Mouse (Mus musculus) embryonic stem cell, embryonic (primary cell): Measurements from ENCODE around the gene Qk.

ENCODE experiments used
- CTCF ChIA-PET, 4 experiments: fragments of 300-600 bp in 2 of 4; fragments of 350-600 bp in 2 of 4; sonication (Branson Sonifier 250); formaldehyde crosslinking; loops; one replicate each; lab custom pipeline; 2022; ENCODE audit warnings: inconsistent platforms in 2 of 4; lab: Charles Lee
- POLR2A ChIA-PET, 4 experiments: fragments of 300-600 bp in 2 of 4; fragments of 350-600 bp in 2 of 4; sonication (Branson Sonifier 250); formaldehyde crosslinking; loops; one replicate each; lab custom pipeline; 2022; ENCODE audit warnings: antibody characterized with exemption in 4 of 4, inconsistent platforms in 1 of 4; lab: Charles Lee

Gene Qk

GRCm38 (mm10) chr17:10309135-10309623, 10.5 kb downstream of the Qk start:
- ChIA-PET POLR2A (interaction anchor here in 3 of 4 experiments (0.6 to 12.0 kb wide), 19 partner anchors 9 to 431 kb away, joined by 3 to 143 read pairs (median 4); no protein-coding TSS in a partner anchor), CTCF (interaction anchor here in 3 of 4 experiments (0.6 to 1.4 kb wide), 6 partner anchors 8 to 192 kb away, joined by 3 to 5 read pairs (median 3); no protein-coding TSS in a partner anchor)

- ChIA-PET POLR2A (interaction anchor here in 2 of 4 experiments (1.2 to 7.4 kb wide), 4 partner anchors 11 to 19 kb away, joined by 3 to 55 read pairs (median 6); no protein-coding TSS in a partner anchor), CTCF (no interaction called here)
Observed at GRCm38 (mm10) chr17:10306424-10306823, 13.2 kb downstream of the Qk start.

- ChIA-PET CTCF (no interaction called here), POLR2A (interaction anchor here in 2 of 4 experiments (0.8 to 7.4 kb wide), 4 partner anchors 10 to 45 kb away, joined by 3 to 55 read pairs (median 4); no protein-coding TSS in a partner anchor)
Observed at GRCm38 (mm10) chr17:10304001-10304400, 15.7 kb downstream of the Qk start.

GRCm38 (mm10) chr17:10300968-10301795, 18.5 kb downstream of the Qk start:
- CTCF ChIA-PET: interaction anchor here in 1 of 4 experiments (0.6 kb wide), 1 partner anchor 1269 kb away, joined by 3 read pairs; no protein-coding TSS in a partner anchor
- POLR2A ChIA-PET: interaction anchor here in 1 of 4 experiments (0.9 kb wide), 1 partner anchor 12 kb away, joined by 3 read pairs; no protein-coding TSS in a partner anchor

GRCm38 (mm10) chr17:10299396-10299795, 20.3 kb downstream of the Qk start:
- POLR2A ChIA-PET: interaction anchor here in 2 of 4 experiments (0.7 to 2.5 kb wide), 11 partner anchors 9 to 133 kb away, joined by 3 to 21 read pairs (median 4); no protein-coding TSS in a partner anchor
- CTCF ChIA-PET: no interaction called here

GRCm38 (mm10) chr17:10292520-10292919, 27.1 kb downstream of the Qk start:
- CTCF ChIA-PET: no interaction called here
- POLR2A ChIA-PET: interaction anchor here in 2 of 4 experiments (0.5 to 1.9 kb wide), 6 partner anchors 10 to 208 kb away, joined by 3 to 6 read pairs (median 3); no protein-coding TSS in a partner anchor

GRCm38 (mm10) chr17:10284772-10285171, 34.9 kb downstream of the Qk start:
- ChIA-PET CTCF (interaction anchor here in 3 of 4 experiments (0.6 to 0.7 kb wide), 5 partner anchors 84 to 481 kb away, joined by 3 to 6 read pairs (median 5); no protein-coding TSS in a partner anchor), POLR2A (interaction anchor here (0.6 to 2.8 kb wide), 9 partner anchors 8 to 226 kb away, joined by 3 to 11 read pairs (median 6); no protein-coding TSS in a partner anchor)

GRCm38 (mm10) chr17:10279532-10279931, 40.1 kb downstream of the Qk start:
- ChIA-PET CTCF (interaction anchor here in 3 of 4 experiments (0.6 to 1.5 kb wide), 4 partner anchors 38 to 221 kb away, joined by 3 to 5 read pairs (median 4); no protein-coding TSS in a partner anchor), POLR2A (interaction anchor here in 3 of 4 experiments (0.8 to 1.4 kb wide), 8 partner anchors 9 to 222 kb away, joined by 3 to 7 read pairs (median 4); no protein-coding TSS in a partner anchor)

GRCm38 (mm10) chr17:10269518-10269917, 50.1 kb downstream of the Qk start:
- POLR2A ChIA-PET: interaction anchor here in 3 of 4 experiments (0.8 to 3.6 kb wide), 16 partner anchors 8 to 431 kb away, joined by 3 to 16 read pairs (median 4); no protein-coding TSS in a partner anchor
- CTCF ChIA-PET: no interaction called here

GRCm38 (mm10) chr17:10268468-10268867, 51.2 kb downstream of the Qk start:
- ChIA-PET POLR2A (interaction anchor here in 3 of 4 experiments (0.7 to 3.6 kb wide), 19 partner anchors 9 to 430 kb away, joined by 3 to 16 read pairs (median 4); no protein-coding TSS in a partner anchor), CTCF (no interaction called here)

GRCm38 (mm10) chr17:10266207-10266606, 53.4 kb downstream of the Qk start:
- CTCF ChIA-PET: no interaction called here
- POLR2A ChIA-PET: interaction anchor here in 1 of 4 experiments (0.8 to 1.6 kb wide), 5 partner anchors 10 to 94 kb away, joined by 3 to 7 read pairs (median 3); no protein-coding TSS in a partner anchor

GRCm38 (mm10) chr17:10251252-10251958, 68.2 kb downstream of the Qk start:
- ChIA-PET CTCF (interaction anchor here in 1 of 4 experiments (1.4 kb wide), 1 partner anchor 9 kb away, joined by 3 read pairs; no protein-coding TSS in a partner anchor), POLR2A (interaction anchor here in 3 of 4 experiments (0.5 to 3.4 kb wide), 14 partner anchors 8 to 65 kb away, joined by 3 to 12 read pairs (median 3); no protein-coding TSS in a partner anchor)

- CTCF ChIA-PET: interaction anchor here in 1 of 4 experiments (0.7 kb wide), 1 partner anchor 261 kb away, joined by 7 read pairs; no protein-coding TSS in a partner anchor
Observed at GRCm38 (mm10) chr17:10240081-10240480, 79.6 kb downstream of the Qk start.

GRCm38 (mm10) chr17:10236595-10236994, 83.1 kb downstream of the Qk start:
- ChIA-PET POLR2A (interaction anchor here in 1 of 4 experiments (1.0 to 4.4 kb wide), 5 partner anchors 14 to 44 kb away, joined by 3 to 19 read pairs (median 6); no protein-coding TSS in a partner anchor), CTCF (no interaction called here)

More at GRCm38 (mm10) chr17:10240081-10240480, 79.6 kb downstream of the Qk start:
- POLR2A ChIA-PET: interaction anchor here in 2 of 4 experiments (1.1 to 2.4 kb wide), 8 partner anchors 9 to 23 kb away, joined by 3 to 12 read pairs (median 3); no protein-coding TSS in a partner anchor

GRCm38 (mm10) chr17:10232406-10232805, 87.2 kb downstream of the Qk start:
- POLR2A ChIA-PET: interaction anchor here in 1 of 4 experiments (0.6 to 3.8 kb wide), 14 partner anchors 7 to 293 kb away, joined by 3 to 20 read pairs (median 4); no protein-coding TSS in a partner anchor
- CTCF ChIA-PET: no interaction called here

GRCm38 (mm10) chr17:10227798-10228538, 91.7 kb downstream of the Qk start:
- CTCF ChIA-PET: no interaction called here

GRCm38 (mm10) chr17:10216164-10216563, 103.5 kb downstream of the Qk start:
- ChIA-PET POLR2A (interaction anchor here in 2 of 4 experiments (0.7 to 2.1 kb wide), 2 partner anchors 11 to 101 kb away, joined by 5 read pairs; no protein-coding TSS in a partner anchor), CTCF (interaction anchor here in 2 of 4 experiments (0.6 to 0.7 kb wide), 2 partner anchors 285 to 460 kb away, joined by 3 to 6 read pairs; no protein-coding TSS in a partner anchor)

More at GRCm38 (mm10) chr17:10227798-10228538, 91.7 kb downstream of the Qk start:
- POLR2A ChIA-PET: no interaction called here
